Mouse (Mus musculus) small intestine, adult 2 months (tissue): ENCODE data around the gene Olfr1426. TPM values are rescaled to one million over a fixed set of nuclear protein-coding genes. Genes with fewer than 3 reads are reported as not detected.
"Not testable (repeated sequence)": the region's sequence is repeated elsewhere in the genome, so short reads cannot be mapped to it uniquely, and the experiment has no call there.

ENCODE experiments used
- H3K27ac ChIP-seq: fragments of 200-500 bp; 2 replicates; pipeline ENCODE4 v1.5.1; 2012; ENCODE audit warnings: low read depth, low read length, control low read depth, inconsistent platforms; ENCODE audit not compliant: insufficient read depth
- H3K27me3 ChIP-seq: fragments of 200-500 bp; 2 replicates; pipeline ENCODE4 v1.6.1; 2012; ENCODE audit warnings: mild to moderate bottlenecking, moderate library complexity, low read length, inconsistent platforms; ENCODE audit not compliant: control insufficient read depth, insufficient read depth
- H3K36me3 ChIP-seq: fragments of 200-500 bp; 2 replicates; pipeline ENCODE4 v1.6.1; 2012; ENCODE audit warnings: mild to moderate bottlenecking, low read length, control low read depth, inconsistent platforms; ENCODE audit not compliant: control insufficient read depth, insufficient read depth
- H3K4me1 ChIP-seq: fragments of 200-500 bp; 2 replicates; pipeline ENCODE4 v1.6.1; 2012; ENCODE audit warnings: low read length, inconsistent platforms, mixed read lengths; ENCODE audit not compliant: control insufficient read depth, insufficient read depth, insufficient read length
- H3K4me3 ChIP-seq: fragments of 200-500 bp; 2 replicates; pipeline ENCODE4 v1.5.1; 2012; ENCODE audit warnings: low read depth, mild to moderate bottlenecking, control low read depth, inconsistent platforms, low read length, moderate library complexity
- CTCF ChIP-seq: fragments of 200-500 bp; IDR thresholded peaks from 2 replicates; pipeline ENCODE4 v1.5.1; 2012; ENCODE audit warnings: low read depth, mild to moderate bottlenecking, control low read depth, inconsistent platforms, low read length, moderate library complexity, mixed read lengths; ENCODE audit not compliant: insufficient replicate concordance, insufficient read length; ENCODE audit errors: extremely low read depth
- POLR2A ChIP-seq: fragments of 200-500 bp; IDR thresholded peaks from 2 replicates; pipeline ENCODE4 v1.6.1; 2012; ENCODE audit warnings: low read depth, mild to moderate bottlenecking, control low read depth, inconsistent platforms, low read length, moderate library complexity
- WGBS: fragments of 180-500 bp; shearing (Covaris S2); methylation state at CpG from one replicate; pipeline ENCODE4 v1.1.7; 2018; 5-methylcytosine and 5-hydroxymethylcytosine counted together
- polyA plus RNA-seq: library from polyadenylated mRNA; depleted of rRNA; stranded (reverse); fragments of >200 nt; gene quantifications from 2 replicates; pipeline ENCODE4 v1.2.3, GENCODE M21; 2012; rRNA removed

Gene Olfr1426
- polyA plus RNA-seq, 1 experiment: not detected

DNA sequence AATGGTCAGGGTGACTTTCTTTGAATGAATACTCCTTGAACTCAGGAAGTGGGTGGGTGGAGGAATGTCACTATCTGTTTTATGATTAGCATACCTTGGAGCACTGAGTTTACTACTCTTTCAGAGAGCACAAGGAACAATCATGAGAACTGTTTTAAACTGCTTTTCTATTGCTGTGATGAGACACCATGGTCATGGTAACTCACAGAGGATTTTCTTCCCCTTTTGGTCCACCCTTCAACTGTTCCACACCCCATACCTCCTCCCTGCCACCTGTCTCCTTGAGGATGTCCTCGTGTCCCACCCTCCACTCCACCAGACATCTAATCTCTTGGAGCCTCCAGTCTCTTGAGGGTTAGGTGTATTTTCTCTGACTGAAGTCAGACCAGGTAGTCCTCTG, 24.0 kb downstream of the Olfr1426 start:
- H3K4me1 ChIP-seq, H3K27ac ChIP-seq, H3K36me3 ChIP-seq, H3K27me3 ChIP-seq, H3K4me3 ChIP-seq: not testable (repeated sequence)
- 61% methylated on average over 1 of the region's 1 CpGs for WGBS

DNA sequence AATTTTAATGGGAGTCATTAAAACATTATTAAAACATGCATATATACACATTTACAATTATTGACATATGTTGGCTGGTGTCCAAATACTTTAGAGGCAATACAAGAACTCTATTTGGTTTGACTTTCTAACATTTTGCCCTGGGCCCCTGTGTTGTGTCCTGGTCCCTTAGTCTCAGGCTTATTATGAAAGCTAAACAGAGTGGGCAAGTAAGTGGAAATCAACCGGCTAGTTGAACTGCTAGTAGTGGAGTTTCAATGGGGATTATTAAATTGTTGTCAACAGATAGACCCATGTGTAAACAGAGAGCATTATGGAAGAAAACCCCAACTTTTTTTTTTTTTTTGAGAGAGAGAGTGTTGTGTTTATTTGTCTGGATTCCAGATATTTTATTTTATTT, 29.2 kb downstream of the Olfr1426 start, which contains the start of gene Olfr1424:
Gene Olfr1424 (minus strand): TSS at position 101 of the 400 bp plus-strand sequence.
- not testable (repeated sequence) for H3K4me1 ChIP-seq, H3K36me3 ChIP-seq, H3K27me3 ChIP-seq, H3K4me3 ChIP-seq, H3K27ac ChIP-seq
- 87% methylated on average over 1 of the region's 1 CpGs for WGBS

DNA sequence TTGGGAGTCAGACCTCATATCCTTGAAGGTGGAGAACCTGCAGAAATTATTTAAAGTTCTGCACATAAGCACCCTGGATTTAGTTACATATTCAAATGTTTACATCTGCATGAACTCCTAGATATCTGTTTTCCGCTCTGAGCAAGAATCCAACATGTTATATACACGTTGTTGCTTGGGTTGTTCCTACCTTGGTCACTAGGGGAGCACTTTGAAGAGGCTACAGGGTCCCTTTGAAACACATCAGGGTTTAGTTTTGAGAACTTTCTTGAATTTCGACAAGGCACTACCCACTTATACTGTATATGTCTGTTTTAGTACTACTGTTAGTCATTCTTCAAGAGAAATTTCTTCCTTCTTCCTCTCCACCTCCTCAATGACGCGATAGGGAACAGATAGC, 48.6 kb downstream of the Olfr1426 start:
- H3K27ac ChIP-seq: no peak overlapping the region
- no peaks in the 10 kb centered on the region for H3K4me1 ChIP-seq
- WGBS: 91% methylated on average over 5 of the region's 5 CpGs

DNA sequence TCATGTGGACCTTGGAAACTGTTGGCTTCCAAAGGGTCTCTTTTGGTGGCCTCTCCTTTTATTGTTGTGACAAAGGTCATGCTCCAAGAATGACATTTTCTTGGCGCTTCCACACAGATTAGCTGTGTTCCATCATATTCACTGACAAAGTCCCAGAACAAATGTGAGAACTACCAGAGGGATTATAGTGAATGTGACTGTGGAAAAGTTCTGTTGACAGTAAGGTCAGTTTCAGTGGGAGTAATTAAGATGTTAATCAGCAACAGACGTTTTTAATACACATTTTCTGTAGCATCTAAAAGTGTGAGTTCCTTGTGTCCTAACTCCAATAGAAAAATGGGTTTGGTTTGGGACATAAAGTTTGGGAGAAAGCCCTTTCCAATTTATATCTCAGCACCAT, 50.6 kb downstream of the Olfr1426 start, which contains the start of gene Olfr1423:
Gene Olfr1423 (minus strand): TSS at position 101 of the 400 bp plus-strand sequence.
- Histone ChIP-seq H3K27ac (no peak within 1 kb of the TSS), H3K27me3 (no peaks in the 10 kb centered on the region; the same call in 1 of the 2 replicates), H3K4me1 (peaks cover 2% of the 10 kb centered on the region; the same call in 1 of the 2 replicates), H3K36me3 (no peaks in the 10 kb centered on the region), H3K4me3 (no peak within 1 kb of the TSS)
- TF ChIP-seq CTCF (no peak), POLR2A (no peak)
- WGBS: 40% methylated on average over 2 of the region's 2 CpGs

More for the DNA sequence above, 48.6 kb downstream of the Olfr1426 start:
- Histone ChIP-seq H3K4me3 (no peak overlapping the region), H3K27me3 (no peaks in the 10 kb centered on the region; the same call in 1 of the 2 replicates), H3K36me3 (no peaks in the 10 kb centered on the region)
- no peak for TF ChIP-seq POLR2A
- no peak for TF ChIP-seq CTCF

DNA sequence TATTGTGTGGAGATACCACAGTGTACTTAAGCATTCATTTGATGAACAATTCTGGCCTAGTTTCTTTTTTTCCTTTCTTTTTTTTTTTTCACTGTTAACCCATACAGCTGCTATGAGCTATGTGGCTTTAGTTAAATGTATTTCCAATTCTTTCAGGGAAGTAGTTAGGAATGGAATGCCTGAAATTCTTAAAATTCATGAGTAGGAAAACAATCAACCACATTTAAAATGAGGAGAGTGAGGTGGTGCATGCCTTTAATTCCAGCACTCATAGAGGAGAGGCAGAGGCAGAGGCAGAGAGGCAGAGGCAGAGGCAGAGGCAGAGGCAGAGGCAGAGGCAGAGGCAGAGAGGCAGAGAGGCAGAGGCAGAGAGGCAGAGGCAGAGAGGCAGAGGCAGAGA, 54.1 kb downstream of the Olfr1426 start:
- no peak for TF ChIP-seq POLR2A
- TF ChIP-seq CTCF: no peak

More for the DNA sequence above, 54.1 kb downstream of the Olfr1426 start:
- H3K27ac ChIP-seq: no peak overlapping the region
- H3K4me1 ChIP-seq: peaks cover 6% of the 10 kb centered on the region
- no peaks in the 10 kb centered on the region for H3K27me3 ChIP-seq
- H3K36me3 ChIP-seq: no peaks in the 10 kb centered on the region
- H3K4me3 ChIP-seq: no peak overlapping the region

Other genes starting within 250 kb of the Olfr1426 start
- not detected in 2 replicates for gene Olfr1418, start 230.9 kb downstream of the Olfr1426 start, polyA plus RNA-seq
- gene Olfr1419, start 216.9 kb downstream of the Olfr1426 start, polyA plus RNA-seq: not detected in 2 replicates
- not detected in 2 replicates for gene Olfr1420, start 205.4 kb downstream of the Olfr1426 start, polyA plus RNA-seq
- 6.6 and 12.2 TPM in 2 replicates for gene Patl1, start 179.6 kb downstream of the Olfr1426 start, polyA plus RNA-seq
- 7.0 and 12.0 TPM in 2 replicates for gene Osbp, start 126.1 kb downstream of the Olfr1426 start, polyA plus RNA-seq
- not detected in 2 replicates for gene Olfr1423, start 50.7 kb downstream of the Olfr1426 start, polyA plus RNA-seq
- not detected in 2 replicates for gene Olfr1424, start 29.3 kb downstream of the Olfr1426 start, polyA plus RNA-seq
- not detected in 2 replicates for gene Olfr1425, start 14.3 kb downstream of the Olfr1426 start, polyA plus RNA-seq
- not detected in 2 replicates for gene Olfr1427, start 11.3 kb upstream of the Olfr1426 start, polyA plus RNA-seq
- not detected in 2 replicates for gene Olfr1428, start 23.9 kb upstream of the Olfr1426 start, polyA plus RNA-seq
- not detected in 2 replicates for gene Olfr76, start 31.2 kb upstream of the Olfr1426 start, polyA plus RNA-seq
- gene Olfr1555-ps1, start 78.1 kb upstream of the Olfr1426 start, polyA plus RNA-seq: not detected in 2 replicates
- gene Olfr1431, start 108.6 kb upstream of the Olfr1426 start, polyA plus RNA-seq: not detected in 2 replicates
- not detected in 2 replicates for gene Olfr1432, start 140.6 kb upstream of the Olfr1426 start, polyA plus RNA-seq
- gene Olfr262, start 149.6 kb upstream of the Olfr1426 start, polyA plus RNA-seq: not detected in 2 replicates
- gene Olfr235, start 169.0 kb upstream of the Olfr1426 start, polyA plus RNA-seq: not detected in 2 replicates
- gene Olfr1434, start 187.8 kb upstream of the Olfr1426 start, polyA plus RNA-seq: not detected in 2 replicates
- gene Olfr1436, start 207.1 kb upstream of the Olfr1426 start, polyA plus RNA-seq: not detected in 2 replicates
- gene Olfr1437, start 233.1 kb upstream of the Olfr1426 start, polyA plus RNA-seq: not detected in 2 replicates
- gene Olfr1438-ps1, start 243.9 kb upstream of the Olfr1426 start, polyA plus RNA-seq: not detected in 2 replicates